Mouse (Mus musculus): ENCODE measurements around the gene Fshb. TPM values are rescaled to one million over a fixed set of nuclear protein-coding genes. Genes with fewer than 3 reads are reported as not detected.

The Fshb gene
- polyA plus RNA-seq, 1 experiment from 2014 or later: not detected

- 78% methylated on average over 2 of the region's 2 CpGs for WGBS
These were observed 40.1 kb downstream of the Fshb start for GRCm38 (mm10) chr2:107019331-107019730.

GRCm38 (mm10) chr2:107013161-107013560, 46.3 kb downstream of the Fshb start:
- H3K4me2 ChIP-seq (ENCODE audit: low read depth, low read length): no peak overlapping the region
- no peak overlapping the region for H3K4me3 ChIP-seq (ENCODE audit: low read length)
- peaks cover 6% of the 10 kb centered on the region for H3K4me1 ChIP-seq (ENCODE audit: control insufficient read depth, insufficient read depth, low read length)
- H3K9me3 ChIP-seq (replicated peaks; ENCODE audit: control insufficient read depth, low read length): no peaks in the 10 kb centered on the region
- peak overlapping the region; percentile 87 for H3K27ac ChIP-seq (ENCODE audit: low read length)
- 81% methylated on average over 4 of the region's 4 CpGs for WGBS
- no peak overlapping the region for H3K9ac ChIP-seq (ENCODE audit: low read length)
- H3K36me3 ChIP-seq (ENCODE audit: control insufficient read depth, insufficient read depth): no peaks in the 10 kb centered on the region
- no peaks in the 10 kb centered on the region for H3K27me3 ChIP-seq (ENCODE audit: control insufficient read depth, insufficient read depth, low read length)
- no peak for ATAC-seq (replicated peaks; ENCODE audit: extremely low read depth, insufficient read depth, low FRiP score)

More at GRCm38 (mm10) chr2:107019331-107019730, 40.1 kb downstream of the Fshb start:
- H3K4me3 ChIP-seq (ENCODE audit: low read length): no peak overlapping the region
- 0 out of 2 replicates have a peak, but pooled peaks cover 2% of the 10 kb centered on the region for H3K4me1 ChIP-seq (ENCODE audit: control insufficient read depth, insufficient read depth, low read length)
- H3K27me3 ChIP-seq (ENCODE audit: control insufficient read depth, insufficient read depth, low read length): no peaks in the 10 kb centered on the region
- H3K9me3 ChIP-seq (replicated peaks; ENCODE audit: control insufficient read depth, low read length): no peaks in the 10 kb centered on the region
- no peaks in the 10 kb centered on the region for H3K36me3 ChIP-seq (ENCODE audit: control insufficient read depth, insufficient read depth)
- no peak overlapping the region for H3K9ac ChIP-seq (ENCODE audit: low read length)
- H3K4me2 ChIP-seq (ENCODE audit: low read depth, low read length): no peak overlapping the region
- H3K27ac ChIP-seq (ENCODE audit: low read length): no peak overlapping the region
- no peak for ATAC-seq (replicated peaks; ENCODE audit: extremely low read depth, insufficient read depth, low FRiP score)

DNA sequence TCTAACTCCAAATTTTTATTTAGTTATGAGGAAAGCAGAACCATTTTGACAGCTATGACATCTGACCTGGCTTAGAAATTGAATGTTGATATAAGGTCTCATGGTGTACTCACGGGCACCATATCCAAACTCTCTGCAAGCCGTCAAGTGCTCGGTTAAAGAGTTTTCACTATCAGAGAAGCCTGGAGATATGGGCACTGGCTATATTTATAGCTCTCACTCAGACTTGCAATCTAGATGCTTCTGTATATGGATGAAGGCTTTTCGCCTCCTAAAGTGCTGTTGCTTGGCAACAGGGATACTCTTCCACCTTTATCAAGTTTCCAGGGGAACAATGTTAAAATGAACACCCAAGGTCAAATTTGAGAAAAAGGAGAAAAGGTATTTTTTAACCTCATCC, 47.1 kb downstream of the Fshb start:
- no peaks in the 10 kb centered on the region for H3K27me3 ChIP-seq (ENCODE audit: control insufficient read depth, insufficient read depth, low read length)
- 20% methylated on average over 4 of the region's 4 CpGs for WGBS
- H3K36me3 ChIP-seq (ENCODE audit: control insufficient read depth, insufficient read depth): no peaks in the 10 kb centered on the region
- no peak overlapping the region for H3K4me3 ChIP-seq (ENCODE audit: low read length)
- peak; percentile 85 for ATAC-seq (replicated peaks; ENCODE audit: extremely low read depth, insufficient read depth, low FRiP score)
- H3K9me3 ChIP-seq (replicated peaks; ENCODE audit: control insufficient read depth, low read length): no peaks in the 10 kb centered on the region
- no peak overlapping the region for H3K4me2 ChIP-seq (ENCODE audit: low read depth, low read length)
- H3K27ac ChIP-seq (ENCODE audit: low read length): peak overlapping the region; percentile 87
- H3K9ac ChIP-seq (ENCODE audit: low read length): no peak overlapping the region
- H3K4me1 ChIP-seq (ENCODE audit: control insufficient read depth, insufficient read depth, low read length): peaks cover 6% of the 10 kb centered on the region

GRCm38 (mm10) chr2:107010160-107010559, 49.3 kb downstream of the Fshb start:
- Histone ChIP-seq H3K4me2 (ENCODE audit: low read depth, low read length) (no peak overlapping the region), H3K9me3 (replicated peaks; ENCODE audit: control insufficient read depth, low read length) (no peaks in the 10 kb centered on the region), H3K36me3 (ENCODE audit: control insufficient read depth, insufficient read depth) (no peaks in the 10 kb centered on the region), H3K4me3 (ENCODE audit: low read length) (no peak overlapping the region), H3K9ac (ENCODE audit: low read length) (no peak overlapping the region), H3K27me3 (ENCODE audit: control insufficient read depth, insufficient read depth, low read length) (no peaks in the 10 kb centered on the region), H3K27ac (ENCODE audit: low read length) (no peak overlapping the region), H3K4me1 (ENCODE audit: control insufficient read depth, insufficient read depth, low read length) (peaks cover 6% of the 10 kb centered on the region)
- ATAC-seq (replicated peaks; ENCODE audit: extremely low read depth, insufficient read depth, low FRiP score): no peak
- WGBS: 71% methylated on average over 6 of the region's 6 CpGs

- 74% methylated on average over 3 of the region's 3 CpGs for WGBS
- H3K27me3 ChIP-seq (ENCODE audit: control insufficient read depth, insufficient read depth, low read length): no peaks in the 10 kb centered on the region
- no peaks in the 10 kb centered on the region for H3K4me1 ChIP-seq (ENCODE audit: control insufficient read depth, insufficient read depth, low read length)
- H3K9me3 ChIP-seq (replicated peaks; ENCODE audit: control insufficient read depth, low read length): no peaks in the 10 kb centered on the region
- H3K36me3 ChIP-seq (ENCODE audit: control insufficient read depth, insufficient read depth): no peaks in the 10 kb centered on the region
- no peak overlapping the region for H3K27ac ChIP-seq (ENCODE audit: low read length)
- H3K9ac ChIP-seq (ENCODE audit: low read length): no peak overlapping the region
- ATAC-seq (replicated peaks; ENCODE audit: extremely low read depth, insufficient read depth, low FRiP score): no peak
- H3K4me3 ChIP-seq (ENCODE audit: low read length): no peak overlapping the region
- no peak overlapping the region for H3K4me2 ChIP-seq (ENCODE audit: low read depth, low read length)
These were observed 53.1 kb downstream of the Fshb start for GRCm38 (mm10) chr2:107006378-107006777.

Other genes starting within 250 kb of the Fshb start
- gene Arl14ep, start 85.2 kb downstream of the Fshb start, polyA plus RNA-seq (2015; fragmentation: Nextera tagmentation; extraction: Ambion mirVana): 23.4 and 23.5 TPM in 2 replicates
- gene Kcna4, start 231.0 kb upstream of the Fshb start, polyA plus RNA-seq (2015; fragmentation: Nextera tagmentation; extraction: Ambion mirVana): 6.1 and 6.2 TPM in 2 replicates